Mouse (Mus musculus) midbrain, embryonic 12.5 days (tissue): ENCODE data around the gene Negr1. TPM values are rescaled to one million over a fixed set of nuclear protein-coding genes. Genes with fewer than 3 reads are reported as not detected.

Experiments used
- ATAC-seq: fragments of 200-750 bp; cut with Nextera tagmentation; 2 replicates; pipeline ENCODE4 v1.8.0; 2017; ENCODE audit warnings: low read depth, moderate TSS enrichment, moderate library complexity; ENCODE audit not compliant: low FRiP score
- H3K27ac ChIP-seq: fragments of 300-500 bp; sonication (generic); replicated peaks from 2 replicates; pipeline ENCODE4 v1.5.1; 2016; ENCODE audit warnings: mild to moderate bottlenecking
- H3K27me3 ChIP-seq: fragments of 300-500 bp; sonication (generic); 2 replicates; pipeline ENCODE4 v1.6.1; 2016; ENCODE audit warnings: mild to moderate bottlenecking
- H3K36me3 ChIP-seq: fragments of 300-500 bp; sonication (generic); 2 replicates; pipeline ENCODE4 v1.6.1; 2016
- H3K4me1 ChIP-seq: fragments of 300-500 bp; sonication (generic); 2 replicates; pipeline ENCODE4 v1.6.1; 2016
- H3K4me2 ChIP-seq: fragments of 300-500 bp; sonication (generic); replicated peaks from 2 replicates; pipeline ENCODE4 v1.6.1; 2016; ENCODE audit warnings: mild to moderate bottlenecking, moderate library complexity
- H3K4me3 ChIP-seq: fragments of 300-500 bp; sonication (generic); 2 replicates; pipeline ENCODE4 v1.5.1; 2016; ENCODE audit warnings: mild to moderate bottlenecking
- H3K9ac ChIP-seq: fragments of 300-500 bp; sonication (generic); replicated peaks from 2 replicates; pipeline ENCODE4 v1.6.1; 2016; ENCODE audit warnings: mild to moderate bottlenecking, moderate library complexity
- H3K9me3 ChIP-seq: fragments of 300-500 bp; sonication (generic); 2 replicates; pipeline ENCODE4 v1.6.1; 2016; ENCODE audit warnings: mild to moderate bottlenecking
- WGBS: fragments of 180-500 bp; shearing (Covaris S2); methylation state at CpG from one replicate; pipeline ENCODE4 v1.1.7; 2016; 5-methylcytosine and 5-hydroxymethylcytosine counted together
- polyA plus RNA-seq: library from polyadenylated mRNA; unstranded; fragments of >200 nt; fragmentation: Nextera tagmentation; extraction: Ambion mirVana; gene quantifications from 2 replicates; pipeline ENCODE4 v1.2.1, GENCODE M21; 2016

The Negr1 gene
- polyA plus RNA-seq, 1 experiment from 2014 or later, result 12.8 TPM

GRCm38 (mm10) chr3:156698687-156699086 is 137.1 kb downstream of the Negr1 start:
- Histone ChIP-seq H3K27ac (no peak overlapping the region), H3K4me1 (no peaks in the 10 kb centered on the region), H3K4me3 (no peak overlapping the region), H3K9me3 (no peaks in the 10 kb centered on the region), H3K36me3 (no peaks in the 10 kb centered on the region), H3K9ac (no peak overlapping the region), H3K27me3 (no peaks in the 10 kb centered on the region), H3K4me2 (no peak overlapping the region)
- no peak for ATAC-seq
- WGBS, result 86% methylated on average over 1 of the region's 1 CpGs

- no peaks in the 10 kb centered on the region for H3K27me3 ChIP-seq
- ATAC-seq, result no peak
- H3K9me3 ChIP-seq, result no peaks in the 10 kb centered on the region
- no peak overlapping the region for H3K4me3 ChIP-seq
- no peak overlapping the region for H3K27ac ChIP-seq
- no peaks in the 10 kb centered on the region for H3K4me1 ChIP-seq
- no peak overlapping the region for H3K9ac ChIP-seq
- H3K36me3 ChIP-seq, result no peaks in the 10 kb centered on the region
- no peak overlapping the region for H3K4me2 ChIP-seq
- WGBS, result 62% methylated on average over 1 of the region's 1 CpGs
These were observed 141.6 kb downstream of the Negr1 start for GRCm38 (mm10) chr3:156703241-156703640.

- no peak overlapping the region for H3K4me2 ChIP-seq
- no peaks in the 10 kb centered on the region for H3K9me3 ChIP-seq
- H3K36me3 ChIP-seq, result no peaks in the 10 kb centered on the region
- WGBS, result 79% methylated on average over 5 of the region's 5 CpGs
- no peak for ATAC-seq
- H3K27me3 ChIP-seq, result no peaks in the 10 kb centered on the region
- no peak overlapping the region for H3K4me3 ChIP-seq
- H3K4me1 ChIP-seq, result no peaks in the 10 kb centered on the region
- H3K27ac ChIP-seq, result no peak overlapping the region
- H3K9ac ChIP-seq, result no peak overlapping the region
These were observed 148.6 kb downstream of the Negr1 start for GRCm38 (mm10) chr3:156710240-156710639.

- no peaks in the 10 kb centered on the region for H3K9me3 ChIP-seq
- no peak for ATAC-seq
- H3K4me1 ChIP-seq, result no peaks in the 10 kb centered on the region
- H3K27me3 ChIP-seq, result no peaks in the 10 kb centered on the region
- no peak overlapping the region for H3K27ac ChIP-seq
- H3K36me3 ChIP-seq, result no peaks in the 10 kb centered on the region
- H3K9ac ChIP-seq, result no peak overlapping the region
- WGBS, result 79% methylated on average over 4 of the region's 4 CpGs
- no peak overlapping the region for H3K4me3 ChIP-seq
- H3K4me2 ChIP-seq, result no peak overlapping the region
These were observed 149.1 kb downstream of the Negr1 start for GRCm38 (mm10) chr3:156710693-156711092.

- Histone ChIP-seq H3K36me3 (no peaks in the 10 kb centered on the region), H3K9me3 (no peaks in the 10 kb centered on the region), H3K4me1 (no peaks in the 10 kb centered on the region), H3K27ac (no peak overlapping the region), H3K4me2 (no peak overlapping the region), H3K4me3 (no peak overlapping the region), H3K9ac (no peak overlapping the region), H3K27me3 (no peaks in the 10 kb centered on the region)
- peak; percentile 27; the same call in 1 of the 2 replicates for ATAC-seq
These were observed 174.7 kb downstream of the Negr1 start for GRCm38 (mm10) chr3:156736335-156736734.

- no peak for ATAC-seq
- Histone ChIP-seq H3K9me3 (no peaks in the 10 kb centered on the region), H3K4me3 (no peak overlapping the region), H3K9ac (no peak overlapping the region), H3K4me1 (no peaks in the 10 kb centered on the region), H3K4me2 (no peak overlapping the region), H3K27ac (no peak overlapping the region), H3K36me3 (no peaks in the 10 kb centered on the region), H3K27me3 (no peaks in the 10 kb centered on the region)
- WGBS, result 72% methylated on average over 3 of the region's 3 CpGs
These were observed 177.9 kb downstream of the Negr1 start for GRCm38 (mm10) chr3:156739529-156739928.

GRCm38 (mm10) chr3:156743266-156743665 is 181.7 kb downstream of the Negr1 start:
- no peaks in the 10 kb centered on the region for H3K4me1 ChIP-seq
- no peaks in the 10 kb centered on the region for H3K9me3 ChIP-seq
- H3K4me3 ChIP-seq, result no peak overlapping the region
- 87% methylated on average over 1 of the region's 1 CpGs for WGBS
- no peaks in the 10 kb centered on the region for H3K27me3 ChIP-seq
- no peaks in the 10 kb centered on the region for H3K36me3 ChIP-seq
- no peak overlapping the region for H3K27ac ChIP-seq
- no peak for ATAC-seq
- no peak overlapping the region for H3K4me2 ChIP-seq
- no peak overlapping the region for H3K9ac ChIP-seq

- no peaks in the 10 kb centered on the region for H3K9me3 ChIP-seq
- ATAC-seq, result no peak
These were observed 183.7 kb downstream of the Negr1 start for GRCm38 (mm10) chr3:156745218-156745770.

GRCm38 (mm10) chr3:156747456-156747855 is 185.9 kb downstream of the Negr1 start:
- Histone ChIP-seq H3K36me3 (no peaks in the 10 kb centered on the region), H3K27me3 (no peaks in the 10 kb centered on the region), H3K9ac (no peak overlapping the region), H3K27ac (no peak overlapping the region), H3K9me3 (no peaks in the 10 kb centered on the region), H3K4me1 (no peaks in the 10 kb centered on the region), H3K4me3 (no peak overlapping the region), H3K4me2 (no peak overlapping the region)
- ATAC-seq, result no peak
- 81% methylated on average over 3 of the region's 3 CpGs for WGBS

More at GRCm38 (mm10) chr3:156745218-156745770, 183.7 kb downstream of the Negr1 start:
- WGBS, result 85% methylated on average over 5 of the region's 5 CpGs
- no peaks in the 10 kb centered on the region for H3K36me3 ChIP-seq
- no peak overlapping the region for H3K27ac ChIP-seq
- no peak overlapping the region for H3K4me2 ChIP-seq
- no peaks in the 10 kb centered on the region for H3K27me3 ChIP-seq
- H3K4me1 ChIP-seq, result no peaks in the 10 kb centered on the region
- no peak overlapping the region for H3K9ac ChIP-seq
- no peak overlapping the region for H3K4me3 ChIP-seq

- Histone ChIP-seq H3K9ac (no peak overlapping the region), H3K9me3 (no peaks in the 10 kb centered on the region), H3K27me3 (no peaks in the 10 kb centered on the region), H3K36me3 (no peaks in the 10 kb centered on the region), H3K4me2 (no peak overlapping the region), H3K27ac (no peak overlapping the region), H3K4me1 (0 out of 2 replicates have a peak, but pooled peaks cover 2% of the 10 kb centered on the region), H3K4me3 (no peak overlapping the region)
- no peak for ATAC-seq
- 70% methylated on average over 4 of the region's 4 CpGs for WGBS
These were observed 192.3 kb downstream of the Negr1 start for GRCm38 (mm10) chr3:156753780-156754373.

GRCm38 (mm10) chr3:156754790-156755530 is 193.4 kb downstream of the Negr1 start:
- no peaks in the 10 kb centered on the region for H3K36me3 ChIP-seq
- H3K27me3 ChIP-seq, result no peaks in the 10 kb centered on the region
- H3K27ac ChIP-seq, result no peak overlapping the region
- no peak overlapping the region for H3K9ac ChIP-seq
- no peaks in the 10 kb centered on the region for H3K9me3 ChIP-seq
- H3K4me1 ChIP-seq, result 0 out of 2 replicates have a peak, but pooled peaks cover 2% of the 10 kb centered on the region
- peak; percentile 64; the same call in 1 of the 2 replicates for ATAC-seq
- 79% methylated on average over 1 of the region's 1 CpGs for WGBS
- no peak overlapping the region for H3K4me3 ChIP-seq
- H3K4me2 ChIP-seq, result no peak overlapping the region

- H3K36me3 ChIP-seq, result no peaks in the 10 kb centered on the region
- H3K4me2 ChIP-seq, result no peak overlapping the region
- H3K9me3 ChIP-seq, result no peaks in the 10 kb centered on the region
- 72% methylated on average over 3 of the region's 3 CpGs for WGBS
- H3K27me3 ChIP-seq, result no peaks in the 10 kb centered on the region
- H3K9ac ChIP-seq, result no peak overlapping the region
- H3K27ac ChIP-seq, result no peak overlapping the region
- H3K4me1 ChIP-seq, result 0 out of 2 replicates have a peak, but pooled peaks cover 2% of the 10 kb centered on the region
- ATAC-seq, result no peak
- no peak overlapping the region for H3K4me3 ChIP-seq
These were observed 203.4 kb downstream of the Negr1 start for GRCm38 (mm10) chr3:156765015-156765414.
